Mouse (Mus musculus): ENCODE results near the gene Mrpl24.

DNA sequence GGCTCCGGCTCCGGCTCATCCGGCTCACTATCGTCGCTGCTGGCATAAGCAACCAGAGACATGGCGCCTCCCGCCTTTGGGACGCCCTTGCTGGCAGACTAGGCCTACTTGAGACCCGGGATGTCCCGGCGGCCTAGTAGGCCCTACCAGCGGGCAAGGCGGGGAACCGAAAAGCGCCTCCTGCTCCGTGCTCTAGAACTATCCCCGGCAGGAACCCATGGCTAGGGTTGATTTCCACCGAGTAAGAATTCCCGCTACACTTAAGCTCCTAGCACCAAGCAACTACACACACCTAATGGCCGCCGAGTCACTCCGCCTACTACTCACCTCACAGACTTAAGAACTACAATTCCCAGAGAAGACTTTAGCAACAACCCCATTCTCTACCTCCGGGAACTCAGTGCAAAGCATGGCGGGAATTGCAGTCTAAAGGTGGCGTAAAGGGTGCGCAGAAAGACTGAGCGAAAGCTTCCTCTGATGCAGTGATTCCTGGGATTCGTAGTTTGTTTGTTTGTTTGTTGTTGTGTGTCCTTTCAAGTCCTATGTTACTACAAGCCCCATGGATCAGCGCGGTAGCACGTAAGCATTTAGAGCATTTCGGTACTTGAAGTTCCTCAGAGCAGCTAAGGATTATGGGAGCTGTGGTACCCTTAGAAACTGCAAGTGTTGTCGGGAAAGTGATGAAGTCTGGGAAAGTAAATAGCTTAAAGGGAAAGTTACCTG, 33.9 kb upstream of the Mrpl24 start, which contains the start of gene Prcc:
- TF ChIP-seq POLR2A (IDR thresholded peaks at IDR 0.05; ENCODE audit: low read depth, low read length) (peak; percentile 76), CTCF (IDR thresholded peaks at IDR 0.05; ENCODE audit: extremely low read depth, insufficient read length, insufficient replicate concordance, low read depth, low read length) (no peak)

Data from small intestine, adult 2 months (tissue).